Mouse (Mus musculus) embryonic stem cell, embryonic (primary cell): ENCODE results near the gene Hist1h4m.
"Not testable (repeated sequence)": the region's sequence is repeated elsewhere in the genome, so short reads cannot be mapped to it uniquely, and the experiment has no call there.

Source experiments
- CTCF ChIA-PET, 4 experiments: fragments of 300-600 bp in 2 of 4; fragments of 350-600 bp in 2 of 4; sonication (Branson Sonifier 250); formaldehyde crosslinking; loops; one replicate each; lab custom pipeline; 2022; ENCODE audit warnings: inconsistent platforms in 2 of 4; lab: Charles Lee
- POLR2A ChIA-PET, 4 experiments: fragments of 300-600 bp in 2 of 4; fragments of 350-600 bp in 2 of 4; sonication (Branson Sonifier 250); formaldehyde crosslinking; loops; one replicate each; lab custom pipeline; 2022; ENCODE audit warnings: antibody characterized with exemption in 4 of 4, inconsistent platforms in 1 of 4; lab: Charles Lee

The Hist1h4m gene

GRCm38 (mm10) chr13:21789925-21790324, 21.6 kb upstream of the Hist1h4m start:
- CTCF ChIA-PET, result no interaction called here
- POLR2A ChIA-PET, result interaction anchor here in 3 of 4 experiments (0.5 to 22.5 kb wide), 26 partner anchors 9 to 618 kb away, joined by 3 to 823 read pairs (median 10); partner anchors contain the start of genes Hist1h1b (in 3 of the 3), Hist1h2ai (in 3 of the 3), Hist1h2ak (in 3 of the 3) and Hist1h2bl (in 3 of the 3)

GRCm38 (mm10) chr13:21790601-21791283, 20.8 kb upstream of the Hist1h4m start:
- ChIA-PET POLR2A (interaction anchor here (0.5 to 22.5 kb wide), 55 partner anchors 8 to 1948 kb away, joined by 3 to 823 read pairs (median 5); partner anchors contain the start of genes Hist1h2ak (in 4 of the 4), Hist1h2bn (in 4 of the 4), Hist1h1b (in 3 of the 4) and Hist1h2ai (in 3 of the 4)), CTCF (no interaction called here)

GRCm38 (mm10) chr13:21795584-21795983, 16.0 kb upstream of the Hist1h4m start:
- CTCF ChIA-PET, result no interaction called here
- POLR2A ChIA-PET, result interaction anchor here in 2 of 4 experiments (0.9 to 1.5 kb wide), 4 partner anchors 8 to 85 kb away, joined by 3 to 5 read pairs (median 4); partner anchors contain the start of genes Hist1h1b (in 1 of the 2), Hist1h2an (in 1 of the 2) and Hist1h2bp (in 1 of the 2)

- CTCF ChIA-PET, POLR2A ChIA-PET: not testable (repeated sequence)
These were observed 14.4 kb upstream of the Hist1h4m start for GRCm38 (mm10) chr13:21797163-21797562.

- POLR2A ChIA-PET, CTCF ChIA-PET: not testable (repeated sequence)
These were observed 8.5 kb upstream of the Hist1h4m start for GRCm38 (mm10) chr13:21803058-21803457.

GRCm38 (mm10) chr13:21810073-21810472, 1.5 kb upstream of the Hist1h4m start, which contains the start of the genes Hist1h2bq and Hist1h2ao:
TSS of gene Hist1h2bq (minus strand) at chr13:21810197.
TSS of gene Hist1h2ao (plus strand) at chr13:21810465.
- POLR2A ChIA-PET, CTCF ChIA-PET: not testable (repeated sequence)

- POLR2A ChIA-PET, CTCF ChIA-PET: not testable (repeated sequence)
These were observed 472 bp upstream of the Hist1h4m start for GRCm38 (mm10) chr13:21811074-21811473.

GRCm38 (mm10) chr13:21812092-21812491, 546 bp downstream of the Hist1h4m start:
- POLR2A ChIA-PET, result interaction anchor here in 3 of 4 experiments (0.6 to 1.1 kb wide), 7 partner anchors 10 to 231 kb away, joined by 4 to 11 read pairs (median 4); partner anchors contain the start of genes Hist1h2ag (in 1 of the 3), Hist1h2ah (in 1 of the 3), Hist1h2bj (in 1 of the 3) and Hist1h2bk (in 1 of the 3)

GRCm38 (mm10) chr13:21820082-21820890, 8.7 kb downstream of the Hist1h4m start:
- POLR2A ChIA-PET, result interaction anchor here in 3 of 4 experiments (0.6 to 4.1 kb wide), 16 partner anchors 10 to 1591 kb away, joined by 3 to 29 read pairs (median 10); partner anchors contain the start of genes Hist1h4n (in 3 of the 3), Hist1h2ag (in 2 of the 3), Hist1h2an (in 2 of the 3) and Hist1h2bj (in 2 of the 3)
- CTCF ChIA-PET, result not testable (repeated sequence)

More at GRCm38 (mm10) chr13:21812092-21812491, 546 bp downstream of the Hist1h4m start:
- CTCF ChIA-PET, result not testable (repeated sequence)

- POLR2A ChIA-PET, result interaction anchor here (0.7 to 6.3 kb wide), 35 partner anchors 33 to 1932 kb away, joined by 3 to 68 read pairs (median 5); partner anchors contain the start of genes Hist1h2ag (in 3 of the 4), Hist1h2ah (in 3 of the 4), Hist1h2ak (in 3 of the 4) and Hist1h2an (in 3 of the 4)
- CTCF ChIA-PET, result no interaction called here
These were observed 17.0 kb downstream of the Hist1h4m start for GRCm38 (mm10) chr13:21828511-21828910.

- CTCF ChIA-PET, result no interaction called here
- POLR2A ChIA-PET, result interaction anchor here in 3 of 4 experiments (0.7 to 6.3 kb wide), 19 partner anchors 9 to 1909 kb away, joined by 3 to 68 read pairs (median 5); partner anchors contain the start of genes Hist1h2an (in 3 of the 3), Hist1h2ag (in 2 of the 3), Hist1h2ah (in 2 of the 3) and Hist1h2bj (in 2 of the 3)
These were observed 18.8 kb downstream of the Hist1h4m start for GRCm38 (mm10) chr13:21830344-21830743.

- POLR2A ChIA-PET, result interaction anchor here in 3 of 4 experiments (0.6 to 6.3 kb wide), 23 partner anchors 10 to 1755 kb away, joined by 3 to 68 read pairs (median 5); partner anchors contain the start of genes Hist1h2ak (in 3 of the 3), Hist1h2bn (in 3 of the 3), Hist1h2ag (in 2 of the 3) and Hist1h2ah (in 2 of the 3)
- CTCF ChIA-PET, result not testable (repeated sequence)
These were observed 20.2 kb downstream of the Hist1h4m start, which contains the start of gene Hist1h4n for GRCm38 (mm10) chr13:21831418-21832394. TSS of gene Hist1h4n (minus strand) at chr13:21832196.

- CTCF ChIA-PET, POLR2A ChIA-PET: not testable (repeated sequence)
These were observed 21.9 kb downstream of the Hist1h4m start, which contains the start of the genes Hist1h2ap and Hist1h2br for GRCm38 (mm10) chr13:21833461-21833860. TSS of gene Hist1h2ap (minus strand) at chr13:21833507. TSS of gene Hist1h2br (plus strand) at chr13:21833743.

GRCm38 (mm10) chr13:21840508-21840907, 29.0 kb downstream of the Hist1h4m start:
- POLR2A ChIA-PET, CTCF ChIA-PET: not testable (repeated sequence)

GRCm38 (mm10) chr13:21846356-21846755, 34.8 kb downstream of the Hist1h4m start:
- CTCF ChIA-PET, POLR2A ChIA-PET: not testable (repeated sequence)

GRCm38 (mm10) chr13:21847883-21848282, 36.3 kb downstream of the Hist1h4m start:
- CTCF ChIA-PET, result no interaction called here
- POLR2A ChIA-PET, result interaction anchor here in 2 of 4 experiments (0.7 to 1.2 kb wide), 3 partner anchors 53 to 187 kb away, joined by 3 to 4 read pairs (median 4); partner anchors contain the start of genes Hist1h2ah (in 1 of the 2) and Hist1h2bk (in 1 of the 2)

- ChIA-PET POLR2A (interaction anchor here in 3 of 4 experiments (0.6 to 1.5 kb wide), 4 partner anchors 10 to 1550 kb away, joined by 3 to 5 read pairs (median 4); no protein-coding TSS in a partner anchor), CTCF (interaction anchor here in 1 of 4 experiments (0.6 kb wide), 1 partner anchor 118 kb away, joined by 4 read pairs; no protein-coding TSS in a partner anchor)
These were observed 39.1 kb downstream of the Hist1h4m start for GRCm38 (mm10) chr13:21850696-21851095.
